Mouse (Mus musculus): Measurements from ENCODE around the gene C3ar1. TPM values are rescaled to one million over a fixed set of nuclear protein-coding genes. Genes with fewer than 3 reads are reported as not detected.

The C3ar1 gene
- polyA plus RNA-seq, 1 experiment from 2014 or later: 1.7 TPM

DNA sequence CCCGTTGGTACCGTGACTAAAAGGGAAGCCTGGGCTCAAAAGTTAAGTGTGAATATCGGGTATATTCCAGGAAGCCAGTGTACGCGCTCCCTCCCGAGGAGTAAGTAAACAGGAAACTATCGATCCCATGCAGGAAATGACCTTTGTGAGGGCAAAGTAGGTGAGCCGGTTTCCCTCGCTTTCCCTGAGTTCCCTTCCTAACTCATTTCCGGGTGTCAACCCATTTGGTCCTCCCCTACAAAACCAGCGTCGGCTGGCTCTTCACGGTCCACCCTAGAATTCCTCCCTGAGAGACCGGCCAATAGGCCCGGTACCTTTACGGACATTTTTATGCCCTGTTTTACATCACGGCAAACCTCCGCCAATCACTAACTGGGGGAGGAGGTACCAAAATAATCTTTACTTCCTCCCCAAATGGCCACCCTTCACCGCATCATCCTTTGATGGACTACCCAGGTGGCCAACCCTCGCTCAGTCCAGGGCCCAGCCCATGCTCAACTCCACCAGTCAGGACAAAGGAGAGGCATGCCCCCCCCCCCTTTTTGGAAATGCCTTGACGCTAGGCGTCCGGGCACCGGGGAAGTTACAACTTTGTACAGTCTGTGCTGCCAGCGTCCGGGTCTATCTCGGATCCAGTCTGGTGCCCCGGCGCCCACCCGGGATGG, 45.2 kb downstream of the C3ar1 start:
- Histone ChIP-seq H3K27ac (ENCODE audit: low read depth, low read length) (peak overlapping the region; percentile 99), H3K4me2 (replicated peaks; ENCODE audit: low read depth, low read length) (peak overlapping the region; percentile 48), H3K9me3 (ENCODE audit: control insufficient read depth, low read length) (no peaks in the 10 kb centered on the region), H3K4me3 (ENCODE audit: low read length) (peak overlapping the region; percentile 54), H3K27me3 (ENCODE audit: control insufficient read depth, insufficient read depth, low read length) (no peaks in the 10 kb centered on the region), H3K4me1 (ENCODE audit: control insufficient read depth, insufficient read depth, low read length) (peaks cover 5% of the 10 kb centered on the region; the same call in 1 of the 2 replicates), H3K36me3 (ENCODE audit: control insufficient read depth, insufficient read depth, low read length) (no peaks in the 10 kb centered on the region), H3K9ac (ENCODE audit: low read depth, low read length) (peak overlapping the region; percentile 82)
- WGBS: under 1% methylated on average over 30 of the region's 30 CpGs
- peak; percentile 99 for ATAC-seq (ENCODE audit: low FRiP score, low TSS enrichment)

DNA sequence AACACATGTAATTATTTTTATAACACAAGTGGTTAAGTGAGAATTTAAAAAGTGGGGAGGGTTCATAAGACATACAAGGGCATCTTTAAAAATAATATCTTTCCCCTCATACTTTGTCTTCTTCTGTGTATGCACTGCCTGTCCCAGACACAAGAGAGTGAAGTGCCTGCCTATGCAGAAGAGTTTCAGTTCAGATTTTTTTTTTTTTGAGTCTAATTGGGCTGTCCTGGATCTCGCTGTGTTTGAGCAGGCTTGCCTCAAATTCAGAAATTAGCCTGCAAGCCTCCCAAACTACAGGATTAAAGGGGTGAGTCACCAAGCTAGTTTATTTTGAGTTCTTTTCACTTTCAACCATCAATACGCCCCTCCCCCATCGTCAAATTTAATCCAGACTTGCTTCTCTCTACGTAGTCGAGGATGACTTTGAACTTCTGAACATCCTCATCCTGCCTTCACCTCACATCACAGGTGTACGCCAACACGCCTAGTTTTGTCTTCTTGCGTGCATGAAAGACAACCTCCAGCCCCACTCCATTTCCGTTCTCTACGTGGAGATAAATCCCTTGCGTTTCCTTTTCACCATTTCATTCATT, 45.8 kb downstream of the C3ar1 start:
- H3K9ac ChIP-seq (ENCODE audit: low read depth, low read length): peak overlapping the region; percentile 58
- H3K9me3 ChIP-seq (ENCODE audit: control insufficient read depth, low read length): no peaks in the 10 kb centered on the region
- H3K36me3 ChIP-seq (ENCODE audit: control insufficient read depth, insufficient read depth, low read length): no peaks in the 10 kb centered on the region
- peak overlapping the region; percentile 99 for H3K27ac ChIP-seq (ENCODE audit: low read depth, low read length)
- peak overlapping the region; percentile 48 for H3K4me2 ChIP-seq (replicated peaks; ENCODE audit: low read depth, low read length)
- H3K4me1 ChIP-seq (ENCODE audit: control insufficient read depth, insufficient read depth, low read length): peaks cover 5% of the 10 kb centered on the region; the same call in 1 of the 2 replicates
- no peaks in the 10 kb centered on the region for H3K27me3 ChIP-seq (ENCODE audit: control insufficient read depth, insufficient read depth, low read length)
- under 1% methylated on average over 11 of the region's 11 CpGs for WGBS
- H3K4me3 ChIP-seq (ENCODE audit: low read length): peak overlapping the region; percentile 54
- no peak for ATAC-seq (ENCODE audit: low FRiP score, low TSS enrichment)

DNA sequence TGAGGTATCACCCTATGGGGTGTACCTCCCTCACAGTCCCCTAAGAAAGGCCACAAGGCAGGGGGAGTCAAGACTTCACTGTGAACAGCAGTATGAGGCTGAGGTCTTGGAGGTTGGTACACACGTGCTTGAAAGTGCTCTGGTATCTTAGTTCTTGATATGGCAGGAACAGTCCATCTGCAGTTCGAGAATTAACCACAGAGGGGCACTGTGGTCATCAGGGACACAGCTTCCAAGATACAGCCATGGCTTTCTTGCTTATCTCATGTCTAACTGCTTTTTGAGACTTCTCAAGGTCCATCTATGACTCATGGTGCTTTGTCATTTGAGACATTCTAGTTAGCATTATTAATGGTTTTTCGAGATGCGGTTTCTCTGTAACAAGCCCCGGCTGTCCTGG, 51.5 kb downstream of the C3ar1 start:
- no peaks in the 10 kb centered on the region for H3K4me1 ChIP-seq (ENCODE audit: control insufficient read depth, insufficient read depth, low read length)
- ATAC-seq (ENCODE audit: low FRiP score, low TSS enrichment): no peak
- H3K27me3 ChIP-seq (ENCODE audit: control insufficient read depth, insufficient read depth, low read length): peaks cover 7% of the 10 kb centered on the region
- H3K36me3 ChIP-seq (ENCODE audit: control insufficient read depth, insufficient read depth, low read length): no peaks in the 10 kb centered on the region
- no peak overlapping the region for H3K4me2 ChIP-seq (replicated peaks; ENCODE audit: low read depth, low read length)
- WGBS: 26% methylated on average over 5 of the region's 5 CpGs
- no peak overlapping the region for H3K4me3 ChIP-seq (ENCODE audit: low read length)
- H3K9me3 ChIP-seq (ENCODE audit: control insufficient read depth, low read length): no peaks in the 10 kb centered on the region
- H3K27ac ChIP-seq (ENCODE audit: low read depth, low read length): no peak overlapping the region
- H3K9ac ChIP-seq (ENCODE audit: low read depth, low read length): no peak overlapping the region

DNA sequence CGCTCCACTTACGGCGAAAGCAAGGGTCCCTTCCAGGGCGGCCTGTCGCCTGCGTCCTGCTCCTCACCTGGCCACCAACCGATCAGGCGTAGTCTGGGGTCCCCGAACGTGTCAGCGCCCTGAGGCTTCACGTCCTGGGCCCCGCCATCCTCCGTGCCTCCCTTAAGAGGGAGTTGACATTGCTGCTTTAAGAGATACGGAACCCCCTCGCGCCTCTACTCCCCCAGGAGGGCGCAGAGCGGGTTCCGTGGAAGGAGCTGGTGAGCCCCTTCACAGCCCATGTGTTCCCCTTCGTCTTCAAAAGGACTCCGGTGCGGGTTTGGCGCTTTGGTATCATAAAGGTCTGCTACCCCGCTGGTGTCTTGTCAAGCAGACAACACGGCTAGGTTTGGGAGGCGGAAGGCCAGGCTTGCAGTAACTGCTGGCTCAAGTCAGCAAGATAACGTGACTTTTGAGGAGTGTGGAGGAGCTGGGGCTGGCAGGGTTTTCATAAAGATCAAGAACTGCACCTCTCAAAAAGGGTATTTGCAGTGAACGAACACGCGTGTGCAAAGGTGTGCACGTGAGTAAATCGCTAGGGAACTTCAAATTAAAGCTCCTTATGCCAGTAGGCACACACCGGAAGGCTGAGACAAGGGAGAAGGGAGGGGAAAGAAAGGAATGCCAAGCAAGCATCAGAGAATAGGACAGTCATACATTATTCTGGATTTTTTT, 54.0 kb downstream of the C3ar1 start:
- H3K4me1 ChIP-seq (ENCODE audit: control insufficient read depth, insufficient read depth, low read length): no peaks in the 10 kb centered on the region
- peak overlapping the region; percentile 69 for H3K9ac ChIP-seq (ENCODE audit: low read depth, low read length)
- H3K27ac ChIP-seq (ENCODE audit: low read depth, low read length): no peak overlapping the region
- no peaks in the 10 kb centered on the region for H3K36me3 ChIP-seq (ENCODE audit: control insufficient read depth, insufficient read depth, low read length)
- H3K4me3 ChIP-seq (ENCODE audit: low read length): peak overlapping the region; percentile 54
- WGBS: 4% methylated on average over 34 of the region's 34 CpGs
- peaks cover 7% of the 10 kb centered on the region for H3K27me3 ChIP-seq (ENCODE audit: control insufficient read depth, insufficient read depth, low read length)
- H3K4me2 ChIP-seq (replicated peaks; ENCODE audit: low read depth, low read length): peak overlapping the region; percentile 94
- peak; percentile 50 for ATAC-seq (ENCODE audit: low FRiP score, low TSS enrichment)
- no peaks in the 10 kb centered on the region for H3K9me3 ChIP-seq (ENCODE audit: control insufficient read depth, low read length)

DNA sequence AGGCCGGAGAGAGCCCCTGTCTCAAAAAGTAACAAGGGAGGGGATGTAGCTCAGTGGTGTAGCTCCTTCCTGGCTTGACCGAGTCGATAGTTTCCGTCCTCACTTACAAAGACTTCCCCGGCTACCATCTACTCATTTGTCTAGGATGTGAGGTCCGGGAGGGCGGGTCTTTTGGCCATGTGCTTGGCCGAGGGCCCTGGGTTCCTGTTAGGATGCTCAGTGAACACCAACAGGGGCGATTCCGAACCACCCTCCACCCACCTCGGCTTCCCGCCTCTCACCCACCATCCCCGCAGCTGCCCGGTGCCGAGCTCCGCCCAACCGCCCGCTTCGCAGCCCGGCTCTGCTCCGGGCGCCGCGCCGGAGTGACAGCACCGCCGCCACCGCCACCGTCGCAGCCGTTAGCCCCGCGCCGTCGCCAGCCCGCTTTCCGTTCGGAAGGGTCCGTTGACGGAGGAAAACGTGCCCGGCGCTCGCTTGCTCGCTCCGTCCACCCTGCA, 54.6 kb downstream of the C3ar1 start, which contains the start of gene Slc2a3:
Slc2a3 (minus strand) TSS at position 340 of the 500 bp plus-strand sequence.
- Histone ChIP-seq H3K27me3 (ENCODE audit: control insufficient read depth, insufficient read depth, low read length) (peaks cover 7% of the 10 kb centered on the region), H3K9ac (ENCODE audit: low read depth, low read length) (peak within 1 kb of the TSS; percentile 69), H3K4me3 (ENCODE audit: low read length) (peak within 1 kb of the TSS; percentile 54), H3K36me3 (ENCODE audit: control insufficient read depth, insufficient read depth, low read length) (no peaks in the 10 kb centered on the region), H3K4me1 (ENCODE audit: control insufficient read depth, insufficient read depth, low read length) (no peaks in the 10 kb centered on the region), H3K9me3 (ENCODE audit: control insufficient read depth, low read length) (no peaks in the 10 kb centered on the region), H3K4me2 (replicated peaks; ENCODE audit: low read depth, low read length) (peak within 1 kb of the TSS; percentile 94), H3K27ac (ENCODE audit: low read depth, low read length) (no peak within 1 kb of the TSS)
- WGBS: under 1% methylated on average over 40 of the region's 46 CpGs
- peak; percentile 73 for ATAC-seq (ENCODE audit: low FRiP score, low TSS enrichment)

DNA sequence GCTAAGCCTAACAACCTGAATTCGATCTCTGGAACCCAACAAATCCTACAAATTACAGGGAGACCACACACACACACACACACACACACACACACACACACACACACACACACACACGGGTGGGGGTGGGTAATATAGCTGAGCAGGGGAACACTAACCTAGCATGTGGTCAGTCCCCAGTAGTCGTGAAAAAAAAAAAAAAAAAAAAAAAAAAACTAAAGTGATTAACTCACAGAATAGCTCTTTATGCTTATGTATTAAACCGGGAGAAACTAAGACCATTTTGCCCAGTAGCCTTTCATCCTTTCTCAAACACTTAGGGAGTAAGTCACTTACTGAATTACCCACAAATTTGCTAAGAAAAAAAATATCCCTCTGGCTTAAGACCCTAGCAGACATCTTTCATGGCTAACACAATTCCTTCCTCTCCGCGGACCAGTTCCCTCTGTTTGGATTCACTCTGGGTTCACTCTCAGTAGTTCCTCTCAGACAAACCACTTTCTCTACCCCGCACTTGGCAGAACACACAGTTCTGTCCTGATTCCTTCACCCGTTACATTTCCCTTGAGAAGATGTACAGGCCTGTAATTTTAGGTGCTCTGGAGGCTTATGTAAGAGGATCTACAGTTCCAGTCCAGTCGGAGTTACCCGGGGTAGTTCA, 55.2 kb downstream of the C3ar1 start:
- Histone ChIP-seq H3K4me1 (ENCODE audit: control insufficient read depth, insufficient read depth, low read length) (no peaks in the 10 kb centered on the region), H3K9ac (ENCODE audit: low read depth, low read length) (peak overlapping the region; percentile 69), H3K27me3 (ENCODE audit: control insufficient read depth, insufficient read depth, low read length) (peaks cover 7% of the 10 kb centered on the region), H3K9me3 (ENCODE audit: control insufficient read depth, low read length) (no peaks in the 10 kb centered on the region), H3K27ac (ENCODE audit: low read depth, low read length) (no peak overlapping the region), H3K4me2 (replicated peaks; ENCODE audit: low read depth, low read length) (peak overlapping the region; percentile 94), H3K36me3 (ENCODE audit: control insufficient read depth, insufficient read depth, low read length) (no peaks in the 10 kb centered on the region), H3K4me3 (ENCODE audit: low read length) (peak overlapping the region; percentile 54)
- 38% methylated on average over 10 of the region's 10 CpGs for WGBS
- no peak for ATAC-seq (ENCODE audit: low FRiP score, low TSS enrichment)

Small RNAs within 50 kb of the gene (microRNA-seq; reads per million reads assigned to microRNA genes)
- not detected for gene Mir7231

Other genes starting within 250 kb of the C3ar1 start
- gene Gdf3, start 246.1 kb downstream of the C3ar1 start, polyA plus RNA-seq (2014; fragmentation: Nextera tagmentation; extraction: Ambion mirVana): not detected in 2 replicates
- not detected in 2 replicates for gene Dppa3, start 229.8 kb downstream of the C3ar1 start, polyA plus RNA-seq (2014; fragmentation: Nextera tagmentation; extraction: Ambion mirVana)
- 0.13 TPM in 1 of 2 replicates, not detected in the other for gene Nanog, start 148.7 kb downstream of the C3ar1 start, polyA plus RNA-seq (2014; fragmentation: Nextera tagmentation; extraction: Ambion mirVana)
- 2.9 and 5.8 TPM in 2 replicates for gene Slc2a3, start 54.5 kb downstream of the C3ar1 start, polyA plus RNA-seq (2014; fragmentation: Nextera tagmentation; extraction: Ambion mirVana)
- gene Foxj2, start 36.2 kb downstream of the C3ar1 start, polyA plus RNA-seq (2014; fragmentation: Nextera tagmentation; extraction: Ambion mirVana): 4.1 and 7.8 TPM in 2 replicates
- gene Necap1, start 18.3 kb upstream of the C3ar1 start, polyA plus RNA-seq (2014; fragmentation: Nextera tagmentation; extraction: Ambion mirVana): 37.4 and 56.3 TPM in 2 replicates
- 2.8 and 3.6 TPM in 2 replicates for gene Clec4a1, start 65.7 kb upstream of the C3ar1 start, polyA plus RNA-seq (2014; fragmentation: Nextera tagmentation; extraction: Ambion mirVana)
- gene Clec4a3, start 96.4 kb upstream of the C3ar1 start, polyA plus RNA-seq (2014; fragmentation: Nextera tagmentation; extraction: Ambion mirVana): 2.5 and 2.6 TPM in 2 replicates
- not detected in 2 replicates for gene Clec4a4, start 134.2 kb upstream of the C3ar1 start, polyA plus RNA-seq (2014; fragmentation: Nextera tagmentation; extraction: Ambion mirVana)
- gene Clec4b1, start 193.8 kb upstream of the C3ar1 start, polyA plus RNA-seq (2014; fragmentation: Nextera tagmentation; extraction: Ambion mirVana): 0.34 TPM in 1 of 2 replicates, not detected in the other